Mouse (Mus musculus) E14TG2a.4 (cell line): ENCODE results near the gene Vmn2r3.

Experiments used
- CTCF ChIP-seq: conservative IDR thresholded peaks from 2 replicates; pipeline ENCODE4 v1.5.1; 2014; ENCODE audit warnings: low read length
- NANOG ChIP-seq: IDR thresholded peaks from 2 replicates; pipeline ENCODE4 v1.6.1; 2014; ENCODE audit warnings: borderline replicate concordance, low read length, mixed read lengths
- POU5F1 ChIP-seq: IDR thresholded peaks from 2 replicates; pipeline ENCODE4 v1.6.1; 2014; ENCODE audit warnings: low read length, borderline replicate concordance

DNA sequence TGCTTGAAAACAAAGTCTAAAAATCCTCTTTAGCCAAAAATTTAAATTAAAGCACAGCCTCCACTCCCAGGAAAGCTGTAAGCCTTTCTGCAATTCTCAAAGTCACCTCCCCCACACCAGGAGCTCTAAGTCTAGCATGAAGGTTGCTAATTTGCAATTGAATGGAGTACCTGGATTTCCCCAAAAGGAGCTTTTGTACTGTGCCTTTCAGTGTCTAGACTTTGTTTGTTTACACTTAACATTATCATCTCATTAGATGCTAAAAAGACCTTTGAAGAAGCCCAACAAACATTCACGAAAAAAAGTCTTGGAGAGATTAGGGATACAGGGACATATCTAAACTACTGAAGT lies 23.8 kb downstream of the Vmn2r3 start:
- TF ChIP-seq CTCF (no peak), POU5F1 (peak; percentile 40; the same call in 1 of the 2 replicates), NANOG (peak; percentile 76)
